Mouse (Mus musculus) cortical plate, adult 2 months (tissue): Measurements from ENCODE around the gene Gfra4.

ENCODE experiments used
- CTCF ChIP-seq: fragments of 200-500 bp; IDR thresholded peaks from 2 replicates; pipeline ENCODE4 v1.5.1; 2011; ENCODE audit warnings: mild to moderate bottlenecking, control low read depth, low read length; ENCODE audit not compliant: insufficient read depth; ENCODE audit errors: extremely low read depth
- POLR2A ChIP-seq: fragments of 200-500 bp; IDR thresholded peaks from 2 replicates; pipeline ENCODE4 v1.6.1; 2011; ENCODE audit warnings: mild to moderate bottlenecking, low read length, control low read depth; ENCODE audit not compliant: insufficient read depth; ENCODE audit errors: extremely low read depth

DNA sequence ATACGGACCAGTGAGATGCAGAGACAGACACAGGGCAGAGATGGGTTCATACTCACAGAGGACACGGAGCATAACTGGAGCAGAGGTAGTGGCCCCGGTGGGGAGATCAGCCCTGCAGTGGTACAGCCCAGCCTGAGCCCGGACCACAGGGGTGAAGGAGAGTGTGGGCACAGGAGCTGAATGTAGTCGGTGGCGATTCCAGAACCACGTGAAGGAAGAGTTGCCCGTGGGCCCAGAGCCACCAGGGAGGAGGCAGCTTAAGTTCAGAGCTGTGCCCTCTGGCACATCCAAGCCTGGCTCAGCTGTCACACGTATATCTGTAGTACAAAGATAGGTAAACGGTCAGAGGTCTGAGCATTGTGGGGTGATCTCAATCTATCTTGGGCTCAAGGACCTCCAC, 29.6 kb upstream of the Gfra4 start:
- TF ChIP-seq CTCF (no peak), POLR2A (no peak)
